Mouse (Mus musculus) stomach, postnatal 0 days (tissue): ENCODE measurements around the gene Gm15737. TPM values are rescaled to one million over a fixed set of nuclear protein-coding genes. Genes with fewer than 3 reads are reported as not detected.
A peak's percentile ranks its signal among the peaks of the same experiment; 100 is the strongest.

Experiments
- ATAC-seq: fragments of 200-750 bp; cut with Nextera tagmentation; 2 replicates; pipeline ENCODE4 v1.8.0; 2017; ENCODE audit not compliant: low FRiP score, low TSS enrichment
- DNase-seq: peaks from one replicate; pipeline ENCODE4 v3.0.0-alpha.2; 2016; ENCODE audit warnings: low spot score
- H3K27ac ChIP-seq: fragments of 300-500 bp; sonication (generic); replicated peaks from 2 replicates; pipeline ENCODE4 v1.5.1; 2014; ENCODE audit warnings: mild to moderate bottlenecking, control low read depth
- H3K27me3 ChIP-seq: fragments of 300-500 bp; sonication (generic); 2 replicates; pipeline ENCODE4 v1.6.1; 2014; ENCODE audit warnings: low read length; ENCODE audit not compliant: control insufficient read depth, insufficient read depth
- H3K36me3 ChIP-seq: fragments of 300-500 bp; sonication (generic); 2 replicates; pipeline ENCODE4 v1.6.1; 2014; ENCODE audit warnings: low read length, mixed read lengths; ENCODE audit not compliant: control insufficient read depth, insufficient read depth
- H3K4me1 ChIP-seq: fragments of 300-500 bp; sonication (generic); replicated peaks from 2 replicates; pipeline ENCODE4 v1.6.1; 2014; ENCODE audit warnings: antibody characterized with exemption; ENCODE audit not compliant: control insufficient read depth, insufficient read depth
- H3K4me2 ChIP-seq: fragments of 300-500 bp; sonication (generic); replicated peaks from 2 replicates; pipeline ENCODE4 v1.6.1; 2014; ENCODE audit warnings: low read depth, mild to moderate bottlenecking, control low read depth, moderate library complexity
- H3K4me3 ChIP-seq: fragments of 300-500 bp; sonication (generic); 2 replicates; pipeline ENCODE4 v1.5.1; 2014; ENCODE audit warnings: low read depth, low read length, control low read depth
- H3K9ac ChIP-seq: fragments of 300-500 bp; sonication (generic); 2 replicates; pipeline ENCODE4 v1.6.1; 2014; ENCODE audit warnings: mild to moderate bottlenecking, low read length, control low read depth, mixed read lengths
- H3K9me3 ChIP-seq: fragments of 300-500 bp; sonication (generic); 2 replicates; pipeline ENCODE4 v1.6.1; 2016; ENCODE audit warnings: low read length; ENCODE audit not compliant: control insufficient read depth
- CTCF ChIP-seq: IDR thresholded peaks from 2 replicates; pipeline ENCODE4 v1.5.1; 2016; ENCODE audit warnings: antibody characterized with exemption, low read depth, mild to moderate bottlenecking, moderate library complexity
- EP300 ChIP-seq: optimal IDR thresholded peaks from 2 replicates; pipeline ENCODE3; 2016; ENCODE audit warnings: antibody characterized with exemption
- WGBS: fragments of 180-500 bp; shearing (Covaris S2); extraction: QIAGEN DNeasy Blood & Tissue Kit; methylation state at CpG from one replicate; pipeline ENCODE4 v1.1.7; 2014; 5-methylcytosine and 5-hydroxymethylcytosine counted together
- polyA plus RNA-seq: library from polyadenylated mRNA; unstranded; fragments of >200 nt; fragmentation: Nextera tagmentation; extraction: Ambion mirVana; gene quantifications from 2 replicates; pipeline ENCODE4 v1.2.1, GENCODE M21; 2015

Gene Gm15737
- 0.02 TPM in 2 replicates for polyA plus RNA-seq

GRCm38 (mm10) chr6:92869089-92869581 is at the start of gene Gm15737:
Gm15737 (plus strand) TSS chr6:92869357.
- 32% methylated on average over 4 of the region's 4 CpGs for WGBS
- H3K36me3 ChIP-seq, result peaks cover 5% of the 10 kb centered on the region; the same call in 1 of the 2 replicates
- H3K4me3 ChIP-seq, result no peak within 1 kb of the TSS
- 0 out of 2 replicates have a peak, but pooled peaks cover 3% of the 10 kb centered on the region for H3K4me1 ChIP-seq
- DNase-seq (peak; percentile 26), ATAC-seq (peak; percentile 88; the same call in 1 of the 2 replicates)
- no peak within 1 kb of the TSS for H3K4me2 ChIP-seq
- H3K9me3 ChIP-seq, result no peaks in the 10 kb centered on the region
- H3K27me3 ChIP-seq, result no peaks in the 10 kb centered on the region
- TF ChIP-seq CTCF (no peak), EP300 (no peak)
- H3K9ac ChIP-seq, result no peak within 1 kb of the TSS
- peak within 1 kb of the TSS; percentile 86 for H3K27ac ChIP-seq

GRCm38 (mm10) chr6:92821606-92822005 is 47.6 kb upstream of the Gm15737 start:
- 77% methylated on average over 5 of the region's 5 CpGs for WGBS
- H3K27ac ChIP-seq, result no peak overlapping the region
- no peaks in the 10 kb centered on the region for H3K4me1 ChIP-seq
- H3K4me2 ChIP-seq, result no peak overlapping the region
- no peak overlapping the region for H3K4me3 ChIP-seq
- no peaks in the 10 kb centered on the region for H3K9me3 ChIP-seq
- no peak overlapping the region for H3K9ac ChIP-seq
- no peaks in the 10 kb centered on the region for H3K36me3 ChIP-seq
- H3K27me3 ChIP-seq, result no peaks in the 10 kb centered on the region
- no peak for DNase-seq
- no peak for ATAC-seq
- TF ChIP-seq CTCF, result no peak
- no peak for TF ChIP-seq EP300

- DNase-seq (no peak), ATAC-seq (no peak)
- Histone ChIP-seq H3K36me3 (no peaks in the 10 kb centered on the region), H3K9me3 (no peaks in the 10 kb centered on the region), H3K9ac (no peak overlapping the region), H3K4me2 (no peak overlapping the region), H3K27ac (no peak overlapping the region), H3K4me1 (no peaks in the 10 kb centered on the region), H3K4me3 (no peak overlapping the region), H3K27me3 (no peaks in the 10 kb centered on the region)
- 62% methylated on average over 6 of the region's 6 CpGs for WGBS
- TF ChIP-seq CTCF (no peak), EP300 (no peak)
Observed at GRCm38 (mm10) chr6:92822006-92822405, 47.2 kb upstream of the Gm15737 start.

- no peak overlapping the region for H3K4me2 ChIP-seq
- H3K27ac ChIP-seq, result no peak overlapping the region
- H3K4me3 ChIP-seq, result no peak overlapping the region
- TF ChIP-seq EP300 (no peak), CTCF (no peak)
- ATAC-seq (no peak), DNase-seq (no peak)
- no peaks in the 10 kb centered on the region for H3K9me3 ChIP-seq
- H3K9ac ChIP-seq, result no peak overlapping the region
- 84% methylated on average over 7 of the region's 7 CpGs for WGBS
- no peaks in the 10 kb centered on the region for H3K4me1 ChIP-seq
- no peaks in the 10 kb centered on the region for H3K27me3 ChIP-seq
- no peaks in the 10 kb centered on the region for H3K36me3 ChIP-seq
Observed at GRCm38 (mm10) chr6:92823991-92824390, 45.2 kb upstream of the Gm15737 start.

- Histone ChIP-seq H3K9me3 (no peaks in the 10 kb centered on the region), H3K9ac (no peak overlapping the region), H3K27me3 (no peaks in the 10 kb centered on the region), H3K4me2 (no peak overlapping the region), H3K4me1 (no peaks in the 10 kb centered on the region), H3K27ac (no peak overlapping the region), H3K36me3 (no peaks in the 10 kb centered on the region), H3K4me3 (no peak overlapping the region)
- DNase-seq, result no peak
- TF ChIP-seq EP300, result no peak
- 63% methylated on average over 5 of the region's 5 CpGs for WGBS
- ATAC-seq, result no peak
Observed at GRCm38 (mm10) chr6:92826561-92826960, 42.6 kb upstream of the Gm15737 start.

GRCm38 (mm10) chr6:92827360-92827759 is 41.8 kb upstream of the Gm15737 start:
- no peaks in the 10 kb centered on the region for H3K4me1 ChIP-seq
- no peaks in the 10 kb centered on the region for H3K36me3 ChIP-seq
- no peaks in the 10 kb centered on the region for H3K9me3 ChIP-seq
- ATAC-seq (no peak), DNase-seq (no peak)
- H3K27me3 ChIP-seq, result no peaks in the 10 kb centered on the region
- H3K9ac ChIP-seq, result no peak overlapping the region
- no peak overlapping the region for H3K4me3 ChIP-seq
- no peak overlapping the region for H3K27ac ChIP-seq
- H3K4me2 ChIP-seq, result no peak overlapping the region
- TF ChIP-seq EP300, result no peak
- 33% methylated on average over 5 of the region's 5 CpGs for WGBS
